Comparison of ENCODE assay signal across 8 mouse cellular contexts in genomic region chr11:16753154-16754040, GRCm38 (mm10). TPM values are rescaled to one million over a fixed set of nuclear protein-coding genes. Genes with fewer than 3 reads are reported as not detected.
DNase-seq lines count a peak whose midpoint lies in the region; ATAC-seq and TF ChIP-seq lines count a peak whose summit lies in the region.

No protein-coding gene starts in this region.

- ATAC-seq in embryonic facial prominence, embryonic 13.5 days (ENCODE audit: insufficient number of reproducible peaks, insufficient read depth, low FRiP score, low TSS enrichment, low read depth): no peak
- no peak for ATAC-seq in hindbrain, postnatal 0 days

- no peak overlapping the region for H3K27ac ChIP-seq in embryonic facial prominence, embryonic 13.5 days
- peak overlapping the region; percentile 48; the same call in 1 of the 2 replicates for H3K27ac ChIP-seq in hindbrain, postnatal 0 days

- H3K27me3 ChIP-seq in embryonic facial prominence, embryonic 13.5 days: peaks cover 52% of the 10 kb centered on the region
- no peaks in the 10 kb centered on the region for H3K27me3 ChIP-seq in hindbrain, postnatal 0 days (ENCODE audit: insufficient read depth, low read length)

- H3K4me3 ChIP-seq in embryonic facial prominence, embryonic 13.5 days: peak overlapping the region; percentile 69
- peak overlapping the region; percentile 77 for H3K4me3 ChIP-seq in hindbrain, postnatal 0 days (ENCODE audit: low read length)

- H3K9ac ChIP-seq in embryonic facial prominence, embryonic 13.5 days: peak overlapping the region; percentile 78
- H3K9ac ChIP-seq in hindbrain, postnatal 0 days (replicated peaks; ENCODE audit: low read length): peak overlapping the region; percentile 61; the same call in 1 of the 2 replicates

- no peaks in the 10 kb centered on the region for H3K9me3 ChIP-seq in embryonic facial prominence, embryonic 13.5 days
- H3K9me3 ChIP-seq in hindbrain, postnatal 0 days (ENCODE audit: low read length): no peaks in the 10 kb centered on the region

- intact Hi-C loops in heart, postnatal 14 days (cut with DNase I): loop anchor here (5.0 kb wide), 2 partner anchors 109 to 226 kb away; no protein-coding TSS in a partner anchor

- H3K4me2 ChIP-seq in embryonic facial prominence, embryonic 13.5 days: peak overlapping the region; percentile 93
- H3K4me2 ChIP-seq in hindbrain, postnatal 0 days (ENCODE audit: low read depth, low read length): peak overlapping the region; percentile 95

- H3K36me3 ChIP-seq in embryonic facial prominence, embryonic 13.5 days: no peaks in the 10 kb centered on the region
- H3K36me3 ChIP-seq in hindbrain, postnatal 0 days (ENCODE audit: insufficient read depth, low read length): no peaks in the 10 kb centered on the region

- H3K4me1 ChIP-seq in embryonic facial prominence, embryonic 13.5 days: peaks cover 27% of the 10 kb centered on the region
- H3K4me1 ChIP-seq in hindbrain, postnatal 0 days (ENCODE audit: insufficient read depth, low read length): no peaks in the 10 kb centered on the region

- 25% methylated on average over 18 of the region's 18 CpGs for WGBS in embryonic facial prominence, embryonic 13.5 days
- 30% methylated on average over 17 of the region's 18 CpGs for WGBS in hindbrain, postnatal 0 days

- no peak for TF ChIP-seq CTCF in hindbrain, postnatal 0 days (IDR thresholded peaks at IDR 0.05; ENCODE audit: low read depth)

- peak; percentile 15 to 19 for DNase-seq in heart, adult 9 months (ENCODE audit: low spot score in 2 of 2)
- DNase-seq in heart, postnatal 14 days: no peak
- DNase-seq in hindbrain, postnatal 0 days (ENCODE audit: low spot score): no peak
- peak; percentile 9 for DNase-seq in lung, postnatal 25 days (ENCODE audit: low spot score)
- no peak for DNase-seq in c-Kit-positive CD71-positive TER-119-positive erythroid progenitor cells, embryonic 14.5 days (ENCODE audit: low spot score)
- DNase-seq in layer of hippocampus, adult 8-10 months (ENCODE audit: low spot score in 2 of 2): no peak
- DNase-seq in urinary bladder, postnatal 4 days (ENCODE audit: low spot score in 2 of 2): no peak

RNA-seq across cellular contexts. Expression of gene Egfr, which starts 1.4 kb away (rescaled TPM):
- 10 to 100 TPM in 1 of 2 experiments, 1 to 10 TPM in 1; 10.0 to 13.3 TPM for total RNA-seq in heart, postnatal 14 days (2021)
- 12.6 and 17.0 TPM in 2 replicates for polyA plus RNA-seq in embryonic facial prominence, embryonic 13.5 days (2015; fragmentation: Nextera tagmentation; extraction: Ambion mirVana)
- total RNA-seq in hindbrain, postnatal 0 days (2014; rRNA removed): 23.8 and 29.3 TPM in 2 replicates
- 12.4 and 12.7 TPM in 2 replicates for polyA plus RNA-seq in hindbrain, postnatal 0 days (2015; fragmentation: Nextera tagmentation; extraction: Ambion mirVana)
- total RNA-seq in layer of hippocampus, adult 8-10 months (2022): 10 to 100 TPM; 11.1 to 15.6 (median 14.5) TPM

Comparison
In these comparisons a context has a peak if more than half of its experiments do, and no peak if none do; other contexts are left out.
1. DNase-seq: peak in heart, adult 9 months (2 of 2) and lung, postnatal 25 days (single experiment); none in heart, postnatal 14 days (0 of 2), hindbrain, postnatal 0 days (single experiment), c-Kit-positive CD71-positive TER-119-positive erythroid progenitor cells, embryonic 14.5 days (single experiment), layer of hippocampus, adult 8-10 months (0 of 2) and urinary bladder, postnatal 4 days (0 of 2).